In genomic region chr16:11143706-11144483, GRCm38 (mm10) we compare ENCODE assay signal across 8 mouse cellular contexts. TPM values are rescaled to one million over a fixed set of nuclear protein-coding genes. Genes with fewer than 3 reads are reported as not detected.
A peak's percentile ranks its signal among the peaks of the same experiment; 100 is the strongest.
DNase-seq lines count a peak whose midpoint lies in the region; ATAC-seq lines count a peak whose summit lies in the region.
"Not testable (repeated sequence)": the region's sequence is repeated elsewhere in the genome, so short reads cannot be mapped to it uniquely, and the experiment has no call there.

No protein-coding gene starts in this region.

- H3K36me3 ChIP-seq in liver, embryonic 13.5 days: peaks cover 65% of the 10 kb centered on the region

- not testable (repeated sequence) for H3K4me1 ChIP-seq in liver, embryonic 13.5 days (replicated peaks)

- not testable (repeated sequence) for H3K9me3 ChIP-seq in liver, embryonic 13.5 days (replicated peaks)

- intact Hi-C loops in heart, postnatal 36 days (cut with DNase I): not testable (repeated sequence)

- H3K4me3 ChIP-seq in liver, embryonic 13.5 days (replicated peaks): not testable (repeated sequence)

- H3K4me2 ChIP-seq in liver, embryonic 13.5 days: not testable (repeated sequence)

- H3K27ac ChIP-seq in liver, embryonic 13.5 days: not testable (repeated sequence)

- 23% methylated on average over 56 of the region's 56 CpGs for WGBS in liver, embryonic 13.5 days (ENCODE audit: insufficient replicate concordance)

- peak; percentile 100 for DNase-seq in B cell, adult 2 months
- peak; percentile 100 for DNase-seq in cerebellum, adult 11 months
- peak; percentile 99 to 100 for DNase-seq in frontal cortex, postnatal 14 days (ENCODE audit: low spot score in 2 of 2)
- DNase-seq in heart, postnatal 36 days: peak; percentile 100
- DNase-seq in layer of hippocampus, adult 8-10 months (ENCODE audit: low spot score in 2 of 2): peak; percentile 98 to 100
- peak; percentile 100 for DNase-seq in liver, embryonic 13.5 days
- DNase-seq in right cerebral cortex, adult 2 months (ENCODE audit: low spot score in 2 of 2): peak; percentile 100
- peak; percentile 99 for DNase-seq in thymus, postnatal 14 days

- H3K27me3 ChIP-seq in liver, embryonic 13.5 days: not testable (repeated sequence)

- ATAC-seq in liver, embryonic 13.5 days (ENCODE audit: low read depth): not testable (repeated sequence)

- not testable (repeated sequence) for H3K9ac ChIP-seq in liver, embryonic 13.5 days

RNA-seq across cellular contexts. Expression of gene Txndc11, which starts 9.4 kb away (rescaled TPM):
- 10 to 100 TPM; 12.5 to 14.7 TPM for total RNA-seq in heart, postnatal 36 days (2021)
- 10 to 100 TPM; 27.5 to 31.0 (median 29.2) TPM for total RNA-seq in layer of hippocampus, adult 8-10 months (2022)
- polyA plus RNA-seq in liver, embryonic 13.5 days (2015; fragmentation: Nextera tagmentation; extraction: Ambion mirVana): 17.2 and 17.8 TPM in 2 replicates

RNA-seq across cellular contexts. Expression of gene Zc3h7a, which starts 32.3 kb away (rescaled TPM):
- 10 to 100 TPM; 19.8 to 26.0 TPM for total RNA-seq in heart, postnatal 36 days (2021)
- 100 to 1,000 TPM in 1 of 4 experiments, 10 to 100 TPM in 3; 72.6 to 102 (median 80.1) TPM for total RNA-seq in layer of hippocampus, adult 8-10 months (2022)
- polyA plus RNA-seq in liver, embryonic 13.5 days (2015; fragmentation: Nextera tagmentation; extraction: Ambion mirVana): 27.1 and 36.3 TPM in 2 replicates

RNA-seq across cellular contexts. Expression of gene Rsl1d1, which starts 59.2 kb away (rescaled TPM):
- total RNA-seq in heart, postnatal 36 days (2021): 10 to 100 TPM; 52.5 to 54.7 TPM
- total RNA-seq in layer of hippocampus, adult 8-10 months (2022): 10 to 100 TPM; 53.9 to 58.9 (median 55.8) TPM
- 161 and 200 TPM in 2 replicates for polyA plus RNA-seq in liver, embryonic 13.5 days (2015; fragmentation: Nextera tagmentation; extraction: Ambion mirVana)
